Mouse (Mus musculus): Measurements from ENCODE around the gene Tfeb. TPM values are rescaled to one million over a fixed set of nuclear protein-coding genes. Genes with fewer than 3 reads are reported as not detected.
A peak's percentile ranks its signal among the peaks of the same experiment; 100 is the strongest.

Gene Tfeb
- polyA plus RNA-seq, 1 experiment from 2014 or later, result 5.3 TPM

GRCm38 (mm10) chr17:47812200-47812599, 75.4 kb downstream of the Tfeb start:
- H3K27ac ChIP-seq (replicated peaks), result no peak overlapping the region
- no peaks in the 10 kb centered on the region for H3K36me3 ChIP-seq (replicated peaks)
- no peak overlapping the region for H3K4me3 ChIP-seq (replicated peaks)
- no peak overlapping the region for H3K9ac ChIP-seq
- H3K27me3 ChIP-seq, result no peaks in the 10 kb centered on the region
- H3K4me2 ChIP-seq, result no peak overlapping the region
- WGBS (ENCODE audit: insufficient replicate concordance), result 57% methylated on average over 6 of the region's 6 CpGs
- 0 out of 2 replicates have a peak, but pooled peaks cover 5% of the 10 kb centered on the region for H3K4me1 ChIP-seq (replicated peaks)
- no peak for ATAC-seq (ENCODE audit: insufficient read depth)
- no peaks in the 10 kb centered on the region for H3K9me3 ChIP-seq (replicated peaks)

- peak; percentile 31 for ATAC-seq (ENCODE audit: insufficient read depth)
- Histone ChIP-seq H3K9me3 (replicated peaks) (no peaks in the 10 kb centered on the region), H3K27me3 (no peaks in the 10 kb centered on the region), H3K4me3 (replicated peaks) (no peak overlapping the region), H3K4me2 (no peak overlapping the region), H3K9ac (no peak overlapping the region), H3K4me1 (replicated peaks) (0 out of 2 replicates have a peak, but pooled peaks cover 5% of the 10 kb centered on the region), H3K36me3 (replicated peaks) (no peaks in the 10 kb centered on the region), H3K27ac (replicated peaks) (no peak overlapping the region)
- WGBS (ENCODE audit: insufficient replicate concordance), result 20% methylated on average over 5 of the region's 5 CpGs
Measured at GRCm38 (mm10) chr17:47813616-47814015, 76.8 kb downstream of the Tfeb start.

DNA sequence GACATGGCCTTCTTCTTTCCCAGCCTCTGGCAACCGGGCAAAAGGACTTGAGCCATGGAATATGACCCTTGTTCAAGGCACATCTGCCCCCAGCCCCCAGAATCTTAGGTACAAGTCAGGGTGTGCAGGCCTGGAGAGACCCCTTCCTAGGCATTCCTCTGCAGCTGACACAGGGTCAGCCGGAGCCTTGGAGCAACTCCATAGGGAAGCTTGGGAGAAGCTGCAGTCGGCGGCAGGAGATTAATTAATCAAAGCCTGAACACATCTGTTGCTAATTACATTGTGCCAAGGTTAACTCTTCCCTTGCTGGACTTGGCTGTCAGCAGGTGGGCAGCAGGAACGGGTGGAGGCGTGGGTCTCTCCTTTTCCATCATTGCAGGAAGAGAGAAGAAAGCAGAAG, 77.7 kb downstream of the Tfeb start:
- H3K4me1 ChIP-seq (replicated peaks), result 0 out of 2 replicates have a peak, but pooled peaks cover 5% of the 10 kb centered on the region
- H3K36me3 ChIP-seq (replicated peaks), result no peaks in the 10 kb centered on the region
- no peak overlapping the region for H3K9ac ChIP-seq
- H3K9me3 ChIP-seq (replicated peaks), result no peaks in the 10 kb centered on the region
- no peaks in the 10 kb centered on the region for H3K27me3 ChIP-seq
- H3K4me2 ChIP-seq, result no peak overlapping the region
- no peak overlapping the region for H3K4me3 ChIP-seq (replicated peaks)
- WGBS (ENCODE audit: insufficient replicate concordance), result 50% methylated on average over 6 of the region's 6 CpGs
- no peak overlapping the region for H3K27ac ChIP-seq (replicated peaks)
- ATAC-seq (ENCODE audit: insufficient read depth), result no peak

DNA sequence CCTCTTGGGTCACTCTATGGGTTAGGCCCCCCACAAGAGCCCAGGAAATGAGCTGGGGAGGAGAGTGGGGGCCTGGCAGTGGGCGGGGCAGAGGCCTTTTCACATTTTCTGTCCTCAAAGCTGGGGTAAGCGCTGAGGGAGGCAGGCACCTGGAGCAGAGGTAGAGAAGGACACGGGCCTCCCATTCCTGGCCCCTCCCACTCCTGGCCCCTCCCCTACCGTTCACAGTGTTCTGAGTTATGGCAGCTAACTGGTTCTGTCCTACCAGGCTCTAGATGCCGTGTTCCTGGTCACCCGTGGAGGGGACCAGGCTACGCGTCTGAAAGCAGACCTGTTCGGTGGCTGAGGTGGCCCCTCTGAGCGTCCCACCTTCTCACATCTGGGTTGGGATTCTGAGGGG, 78.6 kb downstream of the Tfeb start:
- Histone ChIP-seq H3K4me2 (no peak overlapping the region), H3K36me3 (replicated peaks) (no peaks in the 10 kb centered on the region), H3K27ac (replicated peaks) (no peak overlapping the region), H3K9me3 (replicated peaks) (no peaks in the 10 kb centered on the region), H3K4me1 (replicated peaks) (0 out of 2 replicates have a peak, but pooled peaks cover 5% of the 10 kb centered on the region), H3K27me3 (no peaks in the 10 kb centered on the region), H3K9ac (no peak overlapping the region), H3K4me3 (replicated peaks) (no peak overlapping the region)
- ATAC-seq (ENCODE audit: insufficient read depth), result no peak
- 72% methylated on average over 10 of the region's 10 CpGs for whole genome bisulfite sequencing (ENCODE audit: insufficient replicate concordance)

- H3K27me3 ChIP-seq, result no peaks in the 10 kb centered on the region
- H3K4me3 ChIP-seq (replicated peaks), result no peak overlapping the region
- WGBS (ENCODE audit: insufficient replicate concordance), result 65% methylated on average over 13 of the region's 13 CpGs
- H3K4me1 ChIP-seq (replicated peaks), result 0 out of 2 replicates have a peak, but pooled peaks cover 3% of the 10 kb centered on the region
- no peak for ATAC-seq (ENCODE audit: insufficient read depth)
- H3K4me2 ChIP-seq, result no peak overlapping the region
- no peak overlapping the region for H3K9ac ChIP-seq
- no peaks in the 10 kb centered on the region for H3K36me3 ChIP-seq (replicated peaks)
- no peaks in the 10 kb centered on the region for H3K9me3 ChIP-seq (replicated peaks)
- H3K27ac ChIP-seq (replicated peaks), result no peak overlapping the region
Measured at GRCm38 (mm10) chr17:47818038-47818725, 81.4 kb downstream of the Tfeb start.

DNA sequence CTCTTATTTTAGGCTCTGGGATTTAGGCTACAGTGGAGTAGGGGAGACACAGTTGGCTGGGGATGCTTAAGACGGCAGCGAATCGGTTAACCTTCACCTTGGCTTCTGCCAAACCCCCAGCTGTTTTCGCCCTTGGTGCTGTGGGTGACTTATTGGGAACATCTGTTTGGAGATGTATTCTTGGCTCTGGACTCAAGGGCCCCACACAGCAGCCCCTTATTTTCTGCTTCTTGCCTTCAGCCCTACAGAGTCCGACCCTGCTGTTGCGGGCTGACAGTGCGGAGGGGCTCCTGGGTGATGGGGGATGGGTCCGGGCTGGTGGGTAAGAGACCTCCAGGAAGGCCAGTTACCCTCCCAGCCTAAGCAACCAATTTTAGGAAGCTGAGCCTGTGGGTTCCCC, 84.5 kb downstream of the Tfeb start:
- Histone ChIP-seq H3K4me2 (no peak overlapping the region), H3K27me3 (no peaks in the 10 kb centered on the region), H3K9me3 (replicated peaks) (no peaks in the 10 kb centered on the region), H3K4me1 (replicated peaks) (no peaks in the 10 kb centered on the region), H3K36me3 (replicated peaks) (no peaks in the 10 kb centered on the region), H3K9ac (no peak overlapping the region), H3K4me3 (replicated peaks) (no peak overlapping the region), H3K27ac (replicated peaks) (no peak overlapping the region)
- ATAC-seq (ENCODE audit: insufficient read depth), result no peak
- WGBS (ENCODE audit: insufficient replicate concordance), result 74% methylated on average over 8 of the region's 8 CpGs

DNA sequence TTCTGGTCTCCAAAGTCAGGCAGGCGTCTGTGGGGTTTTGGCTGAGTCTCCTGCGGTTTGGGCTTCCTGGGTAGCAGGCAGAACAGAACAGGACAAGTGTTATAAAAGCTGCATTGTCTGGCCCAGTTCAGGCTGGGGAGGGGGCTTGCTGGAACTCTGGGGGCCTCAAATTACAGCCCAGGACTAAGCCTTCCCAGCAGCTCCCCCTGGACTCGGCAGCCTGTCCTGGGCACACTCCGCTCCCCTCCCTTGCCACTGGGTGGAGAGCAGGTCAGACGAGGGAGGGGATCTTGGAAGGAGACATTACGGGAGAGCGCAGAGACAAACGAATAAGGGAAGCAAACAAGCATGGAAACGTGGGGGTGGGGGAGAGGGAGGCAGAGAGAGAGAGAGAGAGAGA, 94.3 kb downstream of the Tfeb start:
- ATAC-seq (ENCODE audit: insufficient read depth), result no peak
- H3K9ac ChIP-seq, result no peak overlapping the region
- no peak overlapping the region for H3K27ac ChIP-seq (replicated peaks)
- 27% methylated on average over 9 of the region's 9 CpGs for WGBS (ENCODE audit: insufficient replicate concordance)
- no peaks in the 10 kb centered on the region for H3K9me3 ChIP-seq (replicated peaks)
- H3K4me3 ChIP-seq (replicated peaks), result no peak overlapping the region
- peaks cover 54% of the 10 kb centered on the region for H3K27me3 ChIP-seq
- peaks cover 8% of the 10 kb centered on the region for H3K4me1 ChIP-seq (replicated peaks)
- no peaks in the 10 kb centered on the region for H3K36me3 ChIP-seq (replicated peaks)
- no peak overlapping the region for H3K4me2 ChIP-seq

DNA sequence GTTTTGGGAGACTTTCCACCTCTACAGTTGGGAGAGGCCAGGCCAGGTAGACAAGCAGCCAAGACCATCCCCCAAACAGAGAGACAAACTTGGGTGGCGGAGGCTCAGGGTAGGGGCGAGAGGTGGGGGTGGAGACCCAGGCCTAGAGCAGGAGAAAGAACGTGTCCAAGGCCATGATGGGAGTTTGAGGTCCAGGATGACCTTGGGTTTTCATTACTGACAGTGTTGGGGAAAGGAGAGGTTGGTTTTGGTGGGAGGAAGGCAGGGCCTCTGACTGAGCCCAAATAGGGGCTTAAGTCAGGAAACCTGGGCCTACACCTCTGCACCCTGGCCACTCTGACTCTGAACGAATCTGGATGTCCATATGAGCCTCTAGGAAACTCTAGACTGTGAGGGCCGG, 94.9 kb downstream of the Tfeb start:
- Histone ChIP-seq H3K27ac (replicated peaks) (no peak overlapping the region), H3K36me3 (replicated peaks) (no peaks in the 10 kb centered on the region), H3K9ac (no peak overlapping the region), H3K27me3 (peaks cover 60% of the 10 kb centered on the region), H3K4me2 (no peak overlapping the region), H3K4me3 (replicated peaks) (no peak overlapping the region), H3K9me3 (replicated peaks) (no peaks in the 10 kb centered on the region), H3K4me1 (replicated peaks) (peaks cover 8% of the 10 kb centered on the region)
- 37% methylated on average over 5 of the region's 5 CpGs for WGBS (ENCODE audit: insufficient replicate concordance)
- ATAC-seq (ENCODE audit: insufficient read depth), result no peak

DNA sequence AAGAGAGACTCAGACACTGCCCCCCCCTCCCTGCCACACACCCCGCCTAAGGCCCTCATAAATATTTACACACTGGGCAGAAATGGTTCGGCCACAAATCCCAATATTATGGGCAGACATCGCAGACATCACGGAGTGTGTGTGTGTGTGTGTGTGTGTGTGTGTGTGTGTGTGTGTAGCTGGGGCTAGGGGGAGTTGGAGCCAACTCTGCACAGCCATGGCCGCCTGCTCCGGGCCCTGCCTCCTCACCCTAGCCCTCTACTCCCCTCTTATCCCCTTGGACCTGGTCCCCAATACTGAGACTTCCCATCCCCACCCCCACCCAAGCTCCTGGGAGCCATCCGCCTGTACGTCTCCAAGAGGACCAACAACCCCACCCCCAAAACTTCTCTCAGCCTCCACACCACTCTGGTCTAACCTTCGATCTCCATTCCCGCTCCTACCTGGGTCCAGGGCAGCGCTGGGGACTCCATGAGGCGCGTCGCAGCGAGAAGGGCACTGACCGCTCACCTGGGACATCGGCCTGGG, 95.7 kb downstream of the Tfeb start:
- ATAC-seq (ENCODE audit: insufficient read depth), result no peak
- Histone ChIP-seq H3K4me3 (replicated peaks) (peak overlapping the region; percentile 53), H3K27ac (replicated peaks) (no peak overlapping the region)

DNA sequence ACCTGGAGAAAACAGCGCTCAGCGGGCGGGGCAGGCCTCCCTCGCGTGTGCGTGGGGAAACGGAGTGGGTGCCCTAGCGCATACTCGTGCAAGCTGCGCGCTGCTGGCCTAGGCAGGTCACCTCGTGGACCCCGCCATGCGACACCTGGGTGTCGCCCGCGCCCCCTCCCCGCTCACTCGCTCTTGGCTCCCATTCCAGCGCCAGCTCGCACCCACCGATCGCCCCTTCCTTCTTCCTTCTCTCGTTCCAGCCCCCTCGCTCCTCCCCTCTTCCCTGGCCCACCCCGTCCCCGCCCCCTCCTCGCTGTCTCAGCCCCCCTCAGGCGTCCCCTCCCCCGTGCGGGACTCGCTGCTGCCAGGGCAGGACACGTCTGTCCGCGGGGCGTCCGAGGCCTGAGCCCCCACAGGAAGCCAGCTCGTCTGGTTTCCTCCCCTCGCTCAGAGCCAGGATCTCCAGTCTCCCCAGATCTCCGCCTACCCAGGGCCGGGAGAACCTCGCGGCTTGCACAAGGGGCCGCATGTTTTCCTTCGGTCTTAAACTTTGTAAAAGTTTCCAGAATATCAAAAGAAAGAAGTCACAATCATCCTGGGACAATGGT, 96.3 kb downstream of the Tfeb start:
- no peak overlapping the region for H3K27ac ChIP-seq (replicated peaks)
- H3K27me3 ChIP-seq, result peaks cover 65% of the 10 kb centered on the region
- no peaks in the 10 kb centered on the region for H3K9me3 ChIP-seq (replicated peaks)
- H3K9ac ChIP-seq, result peak overlapping the region; percentile 18; the same call in 1 of the 2 replicates
- H3K4me2 ChIP-seq, result peak overlapping the region; percentile 68
- ATAC-seq (ENCODE audit: insufficient read depth), result 0 out of 2 replicates have a peak, but pooled peaks have one; percentile 31
- WGBS (ENCODE audit: insufficient replicate concordance), result under 1% methylated on average over 45 of the region's 45 CpGs
- H3K4me1 ChIP-seq (replicated peaks), result peaks cover 8% of the 10 kb centered on the region
- no peaks in the 10 kb centered on the region for H3K36me3 ChIP-seq (replicated peaks)
- H3K4me3 ChIP-seq (replicated peaks), result peak overlapping the region; percentile 53

More for the DNA sequence above, 95.7 kb downstream of the Tfeb start:
- Histone ChIP-seq H3K4me2 (peak overlapping the region; percentile 68), H3K4me1 (replicated peaks) (peaks cover 8% of the 10 kb centered on the region), H3K9me3 (replicated peaks) (no peaks in the 10 kb centered on the region), H3K9ac (0 out of 2 replicates have a peak overlapping the region, but pooled peaks have one; percentile 18), H3K27me3 (peaks cover 61% of the 10 kb centered on the region), H3K36me3 (replicated peaks) (no peaks in the 10 kb centered on the region)
- 4% methylated on average over 17 of the region's 17 CpGs for WGBS (ENCODE audit: insufficient replicate concordance)

GRCm38 (mm10) chr17:47833628-47834481, 97.0 kb downstream of the Tfeb start:
- no peak overlapping the region for H3K27ac ChIP-seq (replicated peaks)
- H3K4me2 ChIP-seq, result peak overlapping the region; percentile 68
- no peak overlapping the region for H3K9ac ChIP-seq
- no peaks in the 10 kb centered on the region for H3K36me3 ChIP-seq (replicated peaks)
- peaks cover 8% of the 10 kb centered on the region for H3K4me1 ChIP-seq (replicated peaks)
- H3K27me3 ChIP-seq, result peaks cover 66% of the 10 kb centered on the region
- WGBS (ENCODE audit: insufficient replicate concordance), result 2% methylated on average over 45 of the region's 45 CpGs
- ATAC-seq (ENCODE audit: insufficient read depth), result no peak
- H3K9me3 ChIP-seq (replicated peaks), result no peaks in the 10 kb centered on the region
- peak overlapping the region; percentile 53 for H3K4me3 ChIP-seq (replicated peaks)
